Mouse (Mus musculus) liver, embryonic 11.5 days (tissue): ENCODE measurements around the gene Ahcyl1. TPM values are rescaled to one million over a fixed set of nuclear protein-coding genes. Genes with fewer than 3 reads are reported as not detected.

Experiments
- ATAC-seq: fragments of 200-750 bp; cut with Nextera tagmentation; replicated peaks from 2 replicates; pipeline ENCODE4 v1.8.0; 2017; ENCODE audit warnings: moderate number of reproducible peaks, mild to moderate bottlenecking, moderate TSS enrichment, moderate library complexity; ENCODE audit not compliant: low FRiP score
- DNase-seq: peaks from one replicate; pipeline ENCODE4 v3.0.0-alpha.2; 2017; ENCODE audit warnings: low spot score
- H3K27ac ChIP-seq: fragments of 300-500 bp; sonication (generic); 2 replicates; pipeline ENCODE4 v1.5.1; 2014; ENCODE audit warnings: mild to moderate bottlenecking, low read depth, low read length, control low read depth
- H3K27me3 ChIP-seq: fragments of 300-500 bp; sonication (generic); replicated peaks from 2 replicates; pipeline ENCODE4 v1.6.1; 2014; ENCODE audit warnings: low read length, mixed read lengths; ENCODE audit not compliant: control insufficient read depth, insufficient read depth
- H3K36me3 ChIP-seq: fragments of 300-500 bp; sonication (generic); 2 replicates; pipeline ENCODE4 v1.6.1; 2014; ENCODE audit warnings: mild to moderate bottlenecking, low read length, moderate library complexity, mixed read lengths; ENCODE audit not compliant: control insufficient read depth, insufficient read depth
- H3K4me1 ChIP-seq: fragments of 300-500 bp; sonication (generic); replicated peaks from 2 replicates; pipeline ENCODE4 v1.6.1; 2014; ENCODE audit warnings: low read length, mixed read lengths; ENCODE audit not compliant: control insufficient read depth, insufficient read depth
- H3K4me2 ChIP-seq: fragments of 300-500 bp; sonication (generic); 2 replicates; pipeline ENCODE4 v1.6.1; 2014; ENCODE audit warnings: mild to moderate bottlenecking, control low read depth, moderate library complexity
- H3K4me3 ChIP-seq: fragments of 300-500 bp; sonication (generic); 2 replicates; pipeline ENCODE4 v1.5.1; 2014; ENCODE audit warnings: low read depth, low read length, control low read depth
- H3K9ac ChIP-seq: fragments of 300-500 bp; sonication (generic); 2 replicates; pipeline ENCODE4 v1.6.1; 2014; ENCODE audit warnings: low read depth, low read length, control low read depth
- H3K9me3 ChIP-seq: fragments of 300-500 bp; sonication (generic); 2 replicates; pipeline ENCODE4 v1.6.1; 2016; ENCODE audit warnings: low read length, inconsistent platforms, mixed read lengths; ENCODE audit not compliant: control insufficient read depth
- WGBS: fragments of 180-500 bp; shearing (Covaris S2); extraction: QIAGEN DNeasy Blood & Tissue Kit; methylation state at CpG from one replicate; pipeline ENCODE4 v1.1.7; 2014; 5-methylcytosine and 5-hydroxymethylcytosine counted together
- polyA plus RNA-seq: library from polyadenylated mRNA; unstranded; fragments of >200 nt; fragmentation: Nextera tagmentation; extraction: Ambion mirVana; gene quantifications from 2 replicates; pipeline ENCODE4 v1.2.1, GENCODE M21; 2014

Gene Ahcyl1
- polyA plus RNA-seq, 1 experiment from 2014 or later, result 69.0 TPM

- 69% methylated on average over 7 of the region's 7 CpGs for WGBS
- no peak overlapping the region for H3K9ac ChIP-seq
- no peak overlapping the region for H3K4me3 ChIP-seq
- no peaks in the 10 kb centered on the region for H3K9me3 ChIP-seq
- DNase-seq (no peak), ATAC-seq (no peak)
- H3K27ac ChIP-seq, result no peak overlapping the region
- H3K27me3 ChIP-seq, result no peaks in the 10 kb centered on the region
- H3K4me2 ChIP-seq, result no peak overlapping the region
- peaks cover 4% of the 10 kb centered on the region; the same call in 1 of the 2 replicates for H3K4me1 ChIP-seq
- peaks cover 4% of the 10 kb centered on the region; the same call in 1 of the 2 replicates for H3K36me3 ChIP-seq
Observed at GRCm38 (mm10) chr3:107680790-107681576, 15.4 kb downstream of the Ahcyl1 start.

GRCm38 (mm10) chr3:107671509-107671908, 24.9 kb downstream of the Ahcyl1 start:
- Histone ChIP-seq H3K36me3 (peaks cover 55% of the 10 kb centered on the region), H3K4me2 (no peak overlapping the region), H3K4me1 (no peaks in the 10 kb centered on the region), H3K27ac (no peak overlapping the region), H3K9me3 (no peaks in the 10 kb centered on the region), H3K9ac (no peak overlapping the region), H3K27me3 (no peaks in the 10 kb centered on the region), H3K4me3 (no peak overlapping the region)
- 82% methylated on average over 2 of the region's 2 CpGs for WGBS
- ATAC-seq, result no peak
- DNase-seq, result no peak

GRCm38 (mm10) chr3:107670500-107670899, 25.9 kb downstream of the Ahcyl1 start:
- Histone ChIP-seq H3K4me1 (no peaks in the 10 kb centered on the region), H3K4me3 (no peak overlapping the region), H3K36me3 (peaks cover 60% of the 10 kb centered on the region), H3K9ac (no peak overlapping the region), H3K9me3 (no peaks in the 10 kb centered on the region), H3K27me3 (no peaks in the 10 kb centered on the region), H3K4me2 (no peak overlapping the region), H3K27ac (no peak overlapping the region)
- DNase-seq, result no peak
- 67% methylated on average over 4 of the region's 4 CpGs for WGBS
- no peak for ATAC-seq

DNA sequence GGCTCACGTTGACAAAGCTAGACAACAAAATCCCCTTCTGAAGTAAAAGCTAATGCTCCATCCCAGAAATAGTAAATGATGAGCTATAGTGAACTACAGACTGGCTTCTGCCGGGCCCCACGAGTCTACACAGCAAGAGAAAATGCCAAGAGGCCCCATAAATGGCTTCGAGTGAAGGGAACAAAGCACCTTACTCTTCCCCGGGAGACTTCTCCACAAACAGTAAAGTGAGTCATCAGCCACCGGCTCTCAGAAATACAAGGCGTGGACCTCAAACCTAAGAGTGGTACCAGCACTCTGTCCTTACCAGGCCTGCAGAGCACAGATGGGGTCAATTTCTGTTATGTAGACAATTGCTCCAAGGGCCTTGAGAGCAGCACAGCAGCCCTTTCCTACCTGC, 27.6 kb downstream of the Ahcyl1 start:
- no peaks in the 10 kb centered on the region for H3K4me1 ChIP-seq
- ATAC-seq (no peak), DNase-seq (no peak)
- no peaks in the 10 kb centered on the region for H3K9me3 ChIP-seq
- WGBS, result 92% methylated on average over 7 of the region's 7 CpGs
- H3K27ac ChIP-seq, result no peak overlapping the region
- H3K9ac ChIP-seq, result no peak overlapping the region
- H3K36me3 ChIP-seq, result peaks cover 55% of the 10 kb centered on the region
- H3K27me3 ChIP-seq, result no peaks in the 10 kb centered on the region
- no peak overlapping the region for H3K4me2 ChIP-seq
- H3K4me3 ChIP-seq, result no peak overlapping the region

DNA sequence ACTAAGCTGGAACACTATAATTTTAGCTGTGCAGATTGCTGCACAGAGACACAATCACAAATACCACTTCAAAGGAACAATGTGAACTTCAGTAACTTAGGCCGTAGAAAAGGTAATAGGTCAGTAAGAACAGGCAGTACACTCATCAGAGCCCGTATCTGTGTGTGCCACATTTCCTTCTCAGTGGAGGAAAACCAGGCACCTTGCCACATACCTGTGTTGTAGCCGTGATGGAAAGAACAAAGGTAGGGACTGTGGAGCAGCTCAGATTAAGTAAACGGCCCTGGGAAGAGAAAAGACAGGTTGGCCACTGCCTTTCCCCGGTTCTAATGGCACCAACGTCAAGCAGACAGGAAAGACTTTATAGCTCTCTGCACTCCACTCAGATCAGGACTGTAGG, 28.9 kb downstream of the Ahcyl1 start:
- DNase-seq, result no peak
- WGBS, result 87% methylated on average over 6 of the region's 6 CpGs
- H3K27me3 ChIP-seq, result no peaks in the 10 kb centered on the region
- no peak overlapping the region for H3K9ac ChIP-seq
- no peak for ATAC-seq
- no peak overlapping the region for H3K27ac ChIP-seq
- peaks cover 53% of the 10 kb centered on the region for H3K36me3 ChIP-seq
- no peaks in the 10 kb centered on the region for H3K9me3 ChIP-seq
- H3K4me3 ChIP-seq, result no peak overlapping the region
- no peak overlapping the region for H3K4me2 ChIP-seq
- no peaks in the 10 kb centered on the region for H3K4me1 ChIP-seq

- 90% methylated on average over 1 of the region's 1 CpGs for WGBS
- H3K27me3 ChIP-seq, result no peaks in the 10 kb centered on the region
- no peak overlapping the region for H3K4me2 ChIP-seq
- ATAC-seq, result no peak
- no peak for DNase-seq
- H3K36me3 ChIP-seq, result peaks cover 38% of the 10 kb centered on the region
- H3K4me1 ChIP-seq, result no peaks in the 10 kb centered on the region
- H3K27ac ChIP-seq, result no peak overlapping the region
- H3K9ac ChIP-seq, result no peak overlapping the region
- no peaks in the 10 kb centered on the region for H3K9me3 ChIP-seq
- no peak overlapping the region for H3K4me3 ChIP-seq
Observed at GRCm38 (mm10) chr3:107664641-107665040, 31.7 kb downstream of the Ahcyl1 start.

DNA sequence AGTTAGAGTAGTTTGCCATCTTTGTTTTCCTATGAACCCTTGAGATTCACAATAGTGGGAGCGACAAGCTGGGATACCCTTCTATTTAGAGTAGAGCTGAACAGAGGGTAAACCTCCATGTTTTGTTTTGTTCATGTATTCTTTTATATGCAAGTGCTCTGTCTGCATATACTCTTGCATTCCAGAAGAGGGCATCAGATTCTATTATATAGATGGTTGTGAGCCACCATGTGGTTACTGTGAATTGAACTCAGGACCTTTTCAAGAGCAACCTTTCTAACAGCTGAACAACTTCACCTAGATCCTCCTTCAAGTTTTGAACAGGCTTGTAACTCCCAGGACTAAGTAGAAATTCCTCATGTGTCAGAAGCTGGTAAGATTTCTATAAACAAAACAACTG, 37.4 kb downstream of the Ahcyl1 start:
- 97% methylated on average over 1 of the region's 1 CpGs for WGBS
- DNase-seq, result no peak

GRCm38 (mm10) chr3:107656888-107657287, 39.5 kb downstream of the Ahcyl1 start:
- 78% methylated on average over 4 of the region's 4 CpGs for WGBS
- Histone ChIP-seq H3K27me3 (no peaks in the 10 kb centered on the region), H3K9me3 (no peaks in the 10 kb centered on the region), H3K4me2 (no peak overlapping the region), H3K9ac (no peak overlapping the region), H3K4me1 (no peaks in the 10 kb centered on the region), H3K4me3 (no peak overlapping the region), H3K36me3 (no peaks in the 10 kb centered on the region; the same call in 1 of the 2 replicates), H3K27ac (no peak overlapping the region)
- ATAC-seq, result no peak
- DNase-seq, result no peak

More for the DNA sequence above, 37.4 kb downstream of the Ahcyl1 start:
- no peaks in the 10 kb centered on the region for H3K4me1 ChIP-seq
- H3K36me3 ChIP-seq, result peaks cover 4% of the 10 kb centered on the region; the same call in 1 of the 2 replicates
- no peaks in the 10 kb centered on the region for H3K9me3 ChIP-seq
- no peaks in the 10 kb centered on the region for H3K27me3 ChIP-seq
- H3K27ac ChIP-seq, result no peak overlapping the region
- no peak overlapping the region for H3K9ac ChIP-seq
- H3K4me2 ChIP-seq, result no peak overlapping the region
- H3K4me3 ChIP-seq, result no peak overlapping the region
- ATAC-seq, result no peak; the same call in 1 of the 2 replicates

DNA sequence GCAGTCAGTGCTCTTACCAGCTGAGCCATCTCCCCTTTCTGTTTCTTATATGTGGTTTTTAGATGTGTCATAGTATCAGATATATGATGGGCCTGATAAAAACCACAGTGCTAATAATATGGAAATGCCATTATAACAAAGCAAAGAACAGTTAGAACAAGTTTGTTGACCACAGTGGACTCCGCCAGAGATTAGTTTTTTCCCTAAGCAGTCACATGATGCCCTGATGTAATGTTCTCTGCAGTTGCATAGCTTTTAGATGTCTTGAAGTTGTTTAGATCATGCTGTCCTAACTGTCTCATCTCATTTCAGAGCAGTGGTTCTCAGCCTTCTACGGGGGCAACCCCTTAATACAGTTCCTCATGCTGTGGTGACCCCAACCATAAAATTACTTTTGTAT, 40.2 kb downstream of the Ahcyl1 start:
- no peaks in the 10 kb centered on the region for H3K27me3 ChIP-seq
- H3K9ac ChIP-seq, result no peak overlapping the region
- H3K4me2 ChIP-seq, result no peak overlapping the region
- H3K36me3 ChIP-seq, result no peaks in the 10 kb centered on the region; the same call in 1 of the 2 replicates
- no peak overlapping the region for H3K27ac ChIP-seq
- H3K4me3 ChIP-seq, result no peak overlapping the region
- no peaks in the 10 kb centered on the region for H3K4me1 ChIP-seq
- WGBS, result 89% methylated on average over 2 of the region's 2 CpGs
- ATAC-seq (no peak), DNase-seq (no peak)
- no peaks in the 10 kb centered on the region for H3K9me3 ChIP-seq
